Mouse (Mus musculus) erythroblast, embryonic 14.5 days (primary cell): ENCODE results near the gene Smim22. TPM values are rescaled to one million over a fixed set of nuclear protein-coding genes. Genes with fewer than 3 reads are reported as not detected.

Experiments
- H3K27me3 ChIP-seq: 2 replicates; pipeline ENCODE4 v1.6.1; 2012; ENCODE audit warnings: inconsistent platforms; ENCODE audit not compliant: control insufficient read depth
- H3K36me3 ChIP-seq: 2 replicates; pipeline ENCODE4 v1.6.1; 2012; ENCODE audit warnings: mild to moderate bottlenecking, inconsistent platforms; ENCODE audit not compliant: control insufficient read depth
- H3K4me1 ChIP-seq: 2 replicates; pipeline ENCODE4 v1.6.1; 2012; ENCODE audit warnings: inconsistent platforms; ENCODE audit not compliant: control insufficient read depth
- H3K4me3 ChIP-seq: replicated peaks from 2 replicates; pipeline ENCODE3; 2012; ENCODE audit warnings: moderate library complexity, mild to moderate bottlenecking, inconsistent platforms
- H3K9me3 ChIP-seq: 2 replicates; pipeline ENCODE4 v1.6.1; 2012; ENCODE audit warnings: low read length, inconsistent platforms, mixed read lengths; ENCODE audit not compliant: control insufficient read depth
- GATA1 ChIP-seq: IDR thresholded peaks from 2 replicates; pipeline ENCODE4 v1.6.1; 2012; ENCODE audit warnings: low read length, inconsistent platforms, mixed read lengths
- TAL1 ChIP-seq: IDR thresholded peaks from 3 replicates; pipeline ENCODE4 v1.6.1; 2012; ENCODE audit warnings: low read length, inconsistent platforms, mixed read lengths
- polyA plus RNA-seq: library from polyadenylated mRNA; stranded (reverse); fragments of >175 nt; gene quantifications from 2 replicates; pipeline ENCODE4 v1.2.3, GENCODE M21; 2012

The Smim22 gene
- polyA plus RNA-seq, 1 experiment = not detected

DNA sequence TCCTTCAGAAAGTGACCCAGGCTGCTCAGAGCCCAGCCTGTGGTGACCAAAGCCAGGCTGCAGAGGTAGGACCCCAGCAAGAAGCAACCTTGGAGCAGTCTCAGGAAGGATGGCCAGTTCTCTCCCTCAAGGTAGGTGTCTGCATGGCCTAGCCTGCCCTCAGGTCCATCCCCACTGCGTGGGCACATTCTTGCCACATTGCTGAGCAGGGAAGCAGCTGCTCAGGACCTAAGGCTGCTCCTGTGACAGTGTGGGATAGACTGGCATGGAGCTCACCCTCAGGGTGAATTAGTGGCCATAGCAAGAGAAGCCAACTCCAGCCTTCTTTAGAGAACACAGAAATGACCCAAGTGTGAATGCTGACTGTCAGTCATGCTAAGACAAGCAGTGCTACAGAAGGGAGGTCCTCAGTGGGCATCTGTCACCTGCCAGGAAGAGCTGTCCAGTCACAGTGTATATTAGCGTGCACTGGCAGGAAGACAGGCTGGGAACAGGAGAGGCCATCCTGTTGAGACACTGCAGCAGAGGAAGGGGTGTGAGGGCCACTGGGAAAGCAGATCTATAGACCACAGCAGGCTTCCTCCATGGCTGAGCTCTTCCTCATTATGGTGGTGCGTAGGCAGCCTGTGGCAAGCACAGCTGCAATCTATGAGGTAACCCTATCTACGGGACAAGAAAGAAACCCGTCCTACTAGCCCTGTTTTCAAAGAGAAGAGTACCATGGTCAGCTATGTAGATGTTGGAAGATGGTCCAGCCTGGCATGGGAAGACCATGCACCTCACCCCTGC lies 37.8 kb upstream of the Smim22 start:
- Histone ChIP-seq H3K4me3 (no peak overlapping the region), H3K4me1 (peaks cover 10% of the 10 kb centered on the region), H3K36me3 (no peaks in the 10 kb centered on the region), H3K27me3 (no peaks in the 10 kb centered on the region), H3K9me3 (no peaks in the 10 kb centered on the region)
- TF ChIP-seq TAL1 (0 out of 3 replicates have a peak, but pooled peaks have one; percentile 23), GATA1 (no peak)

DNA sequence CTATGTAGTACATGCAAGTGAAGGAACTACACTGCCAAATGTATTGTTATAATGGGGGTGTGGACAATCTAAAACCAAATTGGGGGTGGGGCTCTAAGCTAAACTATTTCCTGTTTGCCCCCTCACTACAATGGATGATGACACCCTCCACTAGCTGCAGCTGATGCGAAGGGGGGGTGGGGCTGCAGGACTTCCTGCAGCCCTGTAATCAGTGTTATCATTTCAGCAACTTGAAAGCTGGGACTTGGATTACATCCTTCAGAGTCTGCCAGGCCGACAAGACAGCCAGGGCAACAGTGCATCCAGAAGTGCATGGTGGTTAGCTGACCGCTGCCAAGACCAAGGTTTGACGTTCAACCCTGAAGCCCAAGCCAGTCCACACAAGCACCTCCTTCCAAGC lies 35.5 kb upstream of the Smim22 start:
- TF ChIP-seq GATA1 (no peak), TAL1 (no peak)
- H3K4me3 ChIP-seq = no peak overlapping the region
- H3K36me3 ChIP-seq = no peaks in the 10 kb centered on the region
- H3K9me3 ChIP-seq = no peaks in the 10 kb centered on the region
- H3K4me1 ChIP-seq = no peaks in the 10 kb centered on the region
- H3K27me3 ChIP-seq = peaks cover 2% of the 10 kb centered on the region; the same call in 1 of the 2 replicates

- Histone ChIP-seq H3K9me3 (no peaks in the 10 kb centered on the region), H3K27me3 (peaks cover 2% of the 10 kb centered on the region; the same call in 1 of the 2 replicates), H3K4me1 (peaks cover 9% of the 10 kb centered on the region), H3K4me3 (no peak overlapping the region), H3K36me3 (no peaks in the 10 kb centered on the region)
- TF ChIP-seq TAL1 (no peak), GATA1 (no peak)
Observed at GRCm38 (mm10) chr16:4974521-4974920, 32.6 kb upstream of the Smim22 start.

- TF ChIP-seq GATA1 (no peak), TAL1 (no peak)
- Histone ChIP-seq H3K4me3 (no peak overlapping the region), H3K36me3 (no peaks in the 10 kb centered on the region), H3K9me3 (no peaks in the 10 kb centered on the region), H3K4me1 (peaks cover 9% of the 10 kb centered on the region), H3K27me3 (peaks cover 2% of the 10 kb centered on the region; the same call in 1 of the 2 replicates)
Observed at GRCm38 (mm10) chr16:4976180-4976579, 30.9 kb upstream of the Smim22 start.

DNA sequence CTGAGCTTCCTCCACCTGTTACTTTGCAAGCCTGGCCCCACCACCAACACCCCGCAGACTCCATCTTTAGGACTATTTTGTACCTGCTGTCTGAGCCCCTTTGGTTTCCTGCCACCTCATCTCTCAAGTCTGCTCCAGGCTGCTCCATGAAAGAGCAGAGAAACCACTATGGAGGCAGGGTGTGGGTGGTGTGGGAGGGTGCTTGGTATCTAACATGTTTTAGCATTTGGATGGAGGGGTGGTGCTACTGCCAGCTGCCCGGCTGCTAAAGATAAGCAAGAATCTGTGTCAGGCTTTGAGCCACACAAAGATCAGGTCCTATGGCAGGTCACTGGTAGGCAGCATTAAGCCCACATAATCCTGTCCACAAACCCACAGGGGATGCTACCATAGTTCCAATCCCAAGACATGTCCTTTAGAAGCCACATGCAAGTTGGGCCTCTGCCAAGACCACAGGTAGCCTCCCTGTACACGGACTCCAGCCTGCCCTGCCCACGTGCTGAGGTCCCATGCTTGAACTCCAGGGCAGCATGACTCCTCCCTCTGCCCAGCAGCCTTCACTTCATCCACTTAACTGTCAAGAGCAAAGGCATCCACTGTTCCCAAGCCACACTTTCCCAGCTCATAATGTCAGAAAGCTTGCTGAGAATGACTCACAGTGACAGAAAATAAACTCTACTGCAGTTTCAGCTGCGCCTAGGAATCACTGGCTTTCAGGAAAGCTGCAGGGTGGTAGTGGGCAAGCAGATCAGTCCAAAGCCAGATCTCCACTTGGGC lies 28.6 kb upstream of the Smim22 start:
- Histone ChIP-seq H3K36me3 (no peaks in the 10 kb centered on the region), H3K9me3 (no peaks in the 10 kb centered on the region), H3K4me3 (no peak overlapping the region), H3K4me1 (peaks cover 9% of the 10 kb centered on the region), H3K27me3 (peaks cover 2% of the 10 kb centered on the region; the same call in 1 of the 2 replicates)
- TF ChIP-seq GATA1 (no peak), TAL1 (no peak)

DNA sequence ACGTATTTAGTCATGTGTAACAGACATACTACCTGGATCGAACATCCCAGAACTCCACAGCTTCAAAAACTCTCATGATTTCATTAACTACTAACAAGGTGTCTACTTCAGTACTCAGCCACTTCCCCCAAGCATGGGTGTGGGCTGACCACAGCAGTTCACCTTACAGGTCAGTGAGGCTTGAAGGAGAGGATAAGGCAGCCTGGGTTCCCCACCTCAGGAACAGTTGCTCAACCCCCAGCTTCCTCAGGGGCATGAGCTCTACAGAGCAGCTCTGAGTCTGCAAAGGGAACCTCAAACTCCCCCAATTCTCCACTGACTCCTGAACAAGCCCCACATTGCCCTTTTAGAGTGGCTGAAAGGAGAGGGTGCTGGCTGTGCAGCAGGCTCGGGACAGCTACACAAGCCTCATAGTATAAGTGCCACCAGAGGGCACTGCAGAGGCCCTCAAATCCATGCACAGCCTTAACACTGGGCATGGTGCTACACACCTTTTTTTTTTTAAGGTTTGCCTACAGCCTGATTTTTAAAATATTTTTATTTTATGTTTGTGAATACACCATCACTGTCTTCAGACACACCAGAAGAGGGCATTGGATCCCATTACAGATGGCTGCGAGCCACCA lies 27.2 kb upstream of the Smim22 start:
- Histone ChIP-seq H3K4me1 (peaks cover 9% of the 10 kb centered on the region), H3K9me3 (no peaks in the 10 kb centered on the region), H3K4me3 (no peak overlapping the region), H3K27me3 (peaks cover 2% of the 10 kb centered on the region; the same call in 1 of the 2 replicates), H3K36me3 (no peaks in the 10 kb centered on the region)
- TF ChIP-seq TAL1 = no peak

GRCm38 (mm10) chr16:4984717-4985116 lies 22.4 kb upstream of the Smim22 start:
- H3K9me3 ChIP-seq = no peaks in the 10 kb centered on the region
- no peaks in the 10 kb centered on the region for H3K4me1 ChIP-seq
- H3K36me3 ChIP-seq = no peaks in the 10 kb centered on the region
- no peaks in the 10 kb centered on the region for H3K27me3 ChIP-seq
- TF ChIP-seq TAL1 (no peak), GATA1 (no peak)
- no peak overlapping the region for H3K4me3 ChIP-seq

DNA sequence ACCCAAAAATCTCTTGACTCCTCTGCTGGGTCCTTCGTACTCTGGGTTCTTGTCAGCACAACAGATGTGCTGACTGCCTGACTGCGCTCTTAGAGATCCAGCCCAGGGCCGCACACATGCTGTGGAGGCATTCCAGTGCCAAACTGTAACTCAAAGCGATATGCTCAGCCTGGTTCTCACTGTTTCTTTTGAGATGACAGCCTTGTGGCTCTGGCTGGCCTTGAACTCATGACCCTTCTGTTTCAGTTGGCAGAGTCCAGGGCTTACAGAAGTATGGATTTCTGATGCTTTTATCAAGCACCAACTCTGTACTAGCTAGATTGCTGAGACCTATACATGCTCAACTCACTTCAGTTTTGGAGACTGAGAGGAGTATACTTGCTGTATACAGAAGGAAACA lies 13.8 kb upstream of the Smim22 start:
- no peaks in the 10 kb centered on the region for H3K36me3 ChIP-seq
- no peak overlapping the region for H3K4me3 ChIP-seq
- no peaks in the 10 kb centered on the region for H3K9me3 ChIP-seq
- no peaks in the 10 kb centered on the region for H3K4me1 ChIP-seq
- H3K27me3 ChIP-seq = peaks cover 4% of the 10 kb centered on the region; the same call in 1 of the 2 replicates
- no peak for TF ChIP-seq TAL1

DNA sequence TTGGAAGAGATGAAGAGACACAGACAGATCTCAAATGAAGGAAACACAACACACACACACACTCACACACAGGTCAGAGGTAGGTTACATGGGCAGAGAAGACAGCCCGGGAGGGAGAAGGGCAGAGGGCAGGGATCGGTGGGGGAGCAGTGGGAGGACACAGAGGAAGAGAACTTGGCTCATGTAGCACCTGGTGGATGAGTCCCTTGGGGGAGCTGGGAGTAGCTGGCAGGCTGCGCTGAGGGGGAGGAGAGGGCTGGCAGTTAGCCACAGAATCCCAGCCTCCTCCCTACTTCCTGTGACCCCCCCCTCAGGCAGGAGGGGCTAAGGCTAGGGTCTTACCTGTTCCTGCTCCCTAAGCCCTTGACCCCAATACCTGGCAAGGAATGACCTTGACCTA lies 9.5 kb upstream of the Smim22 start, which contains the start of gene Sept12:
Sept12 (minus strand) TSS at position 300 of the 400 bp plus-strand sequence.
- no peak for TF ChIP-seq GATA1
- TF ChIP-seq TAL1 = no peak
- Histone ChIP-seq H3K27me3 (peaks cover 7% of the 10 kb centered on the region; the same call in 1 of the 2 replicates), H3K4me1 (no peaks in the 10 kb centered on the region)

More for the DNA sequence above, 9.5 kb upstream of the Smim22 start, which contains the start of gene Sept12:
- Histone ChIP-seq H3K36me3 (no peaks in the 10 kb centered on the region), H3K9me3 (no peaks in the 10 kb centered on the region), H3K4me3 (no peak within 1 kb of the TSS)
